ENCODE assay signal across 23 mouse cellular contexts in the genomic region with DNA sequence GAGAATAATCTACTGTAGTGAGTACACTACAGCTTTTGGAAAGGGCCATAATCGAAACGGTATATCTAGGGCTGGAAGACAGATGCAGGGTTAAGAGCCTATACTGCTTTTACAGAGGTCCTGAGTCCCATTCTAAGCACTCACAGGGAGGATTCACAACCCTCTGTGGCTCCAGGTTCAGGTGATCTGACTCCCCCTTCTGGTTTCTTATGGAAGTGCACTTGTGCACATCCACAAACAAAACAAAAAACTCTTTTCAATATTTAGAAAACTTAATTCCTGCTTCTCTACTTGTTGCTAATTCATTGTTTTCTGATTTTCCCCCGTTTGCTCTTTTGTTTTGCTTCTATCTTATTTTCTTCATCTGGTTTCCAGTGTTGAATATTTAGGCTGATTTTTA. TPM values are rescaled to one million over a fixed set of nuclear protein-coding genes. Genes with fewer than 3 reads are reported as not detected.
DNase-seq lines count a peak whose midpoint lies in the region; ATAC-seq and TF ChIP-seq lines count a peak whose summit lies in the region.
"Had no signal": no experiment of that assay in that cellular context is flagged by ENCODE, and none has a peak within 500 bp of the region (broad histone marks: within the 10 kb centered on the region; RNA-seq: fewer than 3 reads in every experiment).

No protein-coding gene starts in this region.

- no peaks in the 10 kb centered on the region for H3K36me3 ChIP-seq in hindbrain, postnatal 0 days (ENCODE audit: insufficient read depth, low read length)
- H3K36me3 ChIP-seq in hindbrain, embryonic 12.5 days = no peaks in the 10 kb centered on the region
- peaks cover 5% of the 10 kb centered on the region; the same call in 1 of the 2 replicates for H3K36me3 ChIP-seq in midbrain, postnatal 0 days (ENCODE audit: insufficient read depth, low read length)
- H3K36me3 ChIP-seq in midbrain, embryonic 14.5 days (ENCODE audit: control insufficient read depth, insufficient read depth, low read length) = no peaks in the 10 kb centered on the region
- H3K36me3 ChIP-seq: embryonic facial prominence, embryonic 12.5 days; forebrain, embryonic 15.5 days; heart, embryonic 15.5 days; hindbrain, embryonic 10.5 days; hindbrain, embryonic 15.5 days had no signal

- no peak overlapping the region for H3K9ac ChIP-seq in hindbrain, postnatal 0 days (replicated peaks; ENCODE audit: low read length)
- no peak overlapping the region for H3K9ac ChIP-seq in hindbrain, embryonic 12.5 days
- no peak overlapping the region for H3K9ac ChIP-seq in midbrain, postnatal 0 days (replicated peaks; ENCODE audit: low read length, poor library complexity, severe bottlenecking)
- no peak overlapping the region for H3K9ac ChIP-seq in midbrain, embryonic 14.5 days (replicated peaks; ENCODE audit: low read length)
- H3K9ac ChIP-seq: embryonic facial prominence, embryonic 12.5 days; forebrain, embryonic 15.5 days; heart, embryonic 15.5 days; hindbrain, embryonic 15.5 days had no signal

- 80% methylated on average over 3 of the region's 3 CpGs for WGBS in hindbrain, postnatal 0 days
- 79% methylated on average over 3 of the region's 3 CpGs for WGBS in hindbrain, embryonic 12.5 days
- 79% methylated on average over 3 of the region's 3 CpGs for WGBS in midbrain, postnatal 0 days
- WGBS in midbrain, embryonic 14.5 days = 83% methylated on average over 3 of the region's 3 CpGs

- H3K27me3 ChIP-seq in hindbrain, postnatal 0 days (ENCODE audit: insufficient read depth, low read length) = no peaks in the 10 kb centered on the region
- no peaks in the 10 kb centered on the region for H3K27me3 ChIP-seq in hindbrain, embryonic 12.5 days
- no peaks in the 10 kb centered on the region for H3K27me3 ChIP-seq in midbrain, postnatal 0 days (ENCODE audit: insufficient read depth, low read length)
- no peaks in the 10 kb centered on the region for H3K27me3 ChIP-seq in midbrain, embryonic 14.5 days (ENCODE audit: control insufficient read depth, insufficient read depth, low read length)
- H3K27me3 ChIP-seq: embryonic facial prominence, embryonic 12.5 days; forebrain, embryonic 15.5 days; heart, embryonic 15.5 days; hindbrain, embryonic 15.5 days had no signal

- peak; percentile 10 for TF ChIP-seq CTCF in hindbrain, postnatal 0 days (IDR thresholded peaks at IDR 0.05; ENCODE audit: low read depth)
- 0 out of 2 replicates have a peak, but pooled peaks have one; percentile 3 for TF ChIP-seq CTCF in midbrain, postnatal 0 days (IDR thresholded peaks at IDR 0.05)

- no peaks in the 10 kb centered on the region for H3K9me3 ChIP-seq in hindbrain, postnatal 0 days (ENCODE audit: low read length)
- no peaks in the 10 kb centered on the region for H3K9me3 ChIP-seq in hindbrain, embryonic 12.5 days (replicated peaks)
- no peaks in the 10 kb centered on the region for H3K9me3 ChIP-seq in midbrain, postnatal 0 days (ENCODE audit: low read length)
- H3K9me3 ChIP-seq in midbrain, embryonic 14.5 days (ENCODE audit: control insufficient read depth, low read length) = no peaks in the 10 kb centered on the region
- H3K9me3 ChIP-seq: embryonic facial prominence, embryonic 12.5 days; forebrain, embryonic 15.5 days; heart, embryonic 15.5 days; hindbrain, embryonic 15.5 days had no signal

- no peak for DNase-seq in hindbrain, postnatal 0 days (ENCODE audit: low spot score)
- DNase-seq in midbrain, postnatal 0 days (ENCODE audit: low spot score) = no peak
- no peak for DNase-seq in midbrain, embryonic 14.5 days
- peak; percentile 54 for DNase-seq in ZHBTc4 (ENCODE audit: low read depth, low spot score)
- DNase-seq in lung, postnatal 10 days = no peak
- DNase-seq: adrenal gland, adult 2 months; adrenal gland, postnatal 25 days; cerebellum, adult 11 months; cerebellum, adult 8-10 months; cerebellum, postnatal 25 days; heart, adult 18-20 months; heart, postnatal 14 days had no signal

- H3K4me3 ChIP-seq in hindbrain, postnatal 0 days (ENCODE audit: low read length) = no peak overlapping the region
- H3K4me3 ChIP-seq in hindbrain, embryonic 12.5 days = no peak overlapping the region
- no peak overlapping the region for H3K4me3 ChIP-seq in midbrain, postnatal 0 days (ENCODE audit: low read depth, low read length)
- no peak overlapping the region for H3K4me3 ChIP-seq in midbrain, embryonic 14.5 days (replicated peaks; ENCODE audit: low read depth, low read length)
- H3K4me3 ChIP-seq: embryonic facial prominence, embryonic 12.5 days; forebrain, embryonic 15.5 days; heart, embryonic 15.5 days; hindbrain, embryonic 10.5 days; hindbrain, embryonic 15.5 days had no signal

- 0 out of 2 replicates have a peak, but pooled peaks cover 1% of the 10 kb centered on the region for H3K4me1 ChIP-seq in hindbrain, postnatal 0 days (ENCODE audit: insufficient read depth, low read length)
- peaks cover 4% of the 10 kb centered on the region; the same call in 1 of the 2 replicates for H3K4me1 ChIP-seq in hindbrain, embryonic 12.5 days
- no peaks in the 10 kb centered on the region for H3K4me1 ChIP-seq in midbrain, postnatal 0 days (ENCODE audit: insufficient read depth, low read length)
- H3K4me1 ChIP-seq in midbrain, embryonic 14.5 days (ENCODE audit: control insufficient read depth, insufficient read depth, low read length) = no peaks in the 10 kb centered on the region; the same call in 1 of the 2 replicates
- H3K4me1 ChIP-seq: heart, embryonic 15.5 days had no signal

- H3K27ac ChIP-seq in hindbrain, postnatal 0 days = no peak overlapping the region
- H3K27ac ChIP-seq in hindbrain, embryonic 12.5 days = no peak overlapping the region
- H3K27ac ChIP-seq in midbrain, postnatal 0 days (ENCODE audit: low read depth, low read length) = no peak overlapping the region
- H3K27ac ChIP-seq in midbrain, embryonic 14.5 days (replicated peaks; ENCODE audit: low read depth, low read length) = no peak overlapping the region
- H3K27ac ChIP-seq: embryonic facial prominence, embryonic 12.5 days; forebrain, embryonic 15.5 days; heart, embryonic 15.5 days; hindbrain, embryonic 10.5 days; hindbrain, embryonic 15.5 days had no signal

- ATAC-seq in hindbrain, postnatal 0 days = no peak
- no peak for ATAC-seq in hindbrain, embryonic 12.5 days (ENCODE audit: low FRiP score)
- no peak for ATAC-seq in midbrain, postnatal 0 days (ENCODE audit: low FRiP score)
- ATAC-seq in midbrain, embryonic 14.5 days (ENCODE audit: low FRiP score, low TSS enrichment) = no peak
- no peak for ATAC-seq in cerebellum, adult (ENCODE audit: insufficient number of reproducible peaks, low FRiP score, low TSS enrichment)
- ATAC-seq: forebrain, embryonic 15.5 days; inflammation-experienced regulatory T-cells, adult 6 months had no signal

- H3K4me2 ChIP-seq in hindbrain, postnatal 0 days (ENCODE audit: low read depth, low read length) = no peak overlapping the region
- no peak overlapping the region for H3K4me2 ChIP-seq in hindbrain, embryonic 12.5 days (replicated peaks)
- no peak overlapping the region for H3K4me2 ChIP-seq in midbrain, postnatal 0 days (ENCODE audit: low read depth, low read length, poor library complexity, severe bottlenecking)
- H3K4me2 ChIP-seq in midbrain, embryonic 14.5 days (ENCODE audit: low read length) = no peak overlapping the region
- H3K4me2 ChIP-seq: embryonic facial prominence, embryonic 12.5 days; forebrain, embryonic 15.5 days; heart, embryonic 11.5 days; heart, embryonic 15.5 days; hindbrain, embryonic 15.5 days had no signal

RNA-seq across cellular contexts. Expression of gene Rimbp2, which starts 39.5 kb away (rescaled TPM):
- total RNA-seq in hindbrain, postnatal 0 days (2014; rRNA removed) = 18.9 and 20.9 TPM in 2 replicates
- polyA plus RNA-seq in hindbrain, postnatal 0 days (2015; fragmentation: Nextera tagmentation; extraction: Ambion mirVana) = 4.5 and 4.6 TPM in 2 replicates
- 1.9 and 2.2 TPM in 2 replicates for polyA plus RNA-seq in hindbrain, embryonic 12.5 days (2016; fragmentation: Nextera tagmentation; extraction: Ambion mirVana)
- 22.7 and 29.1 TPM in 2 replicates for total RNA-seq in midbrain, postnatal 0 days (2014; rRNA removed)
- 5.2 and 6.1 TPM in 2 replicates for polyA plus RNA-seq in midbrain, postnatal 0 days (2015; fragmentation: Nextera tagmentation; extraction: Ambion mirVana)
- 5.1 and 5.8 TPM in 2 replicates for polyA plus RNA-seq in midbrain, embryonic 14.5 days (2014; fragmentation: Nextera tagmentation; extraction: Ambion mirVana)
- total RNA-seq: heart, adult 18-20 months; heart, postnatal 14 days; MEL had no signal
- polyA plus RNA-seq: C2C12; inflammation-experienced regulatory T-cells, adult 6 months had no signal
